Mouse (Mus musculus) heart, adult 2 months (tissue): Measurements from ENCODE around the gene Klc1. TPM values are rescaled to one million over a fixed set of nuclear protein-coding genes. Genes with fewer than 3 reads are reported as not detected.

Experiments used
- DNase-seq, 2 experiments: peaks; one replicate each; pipeline ENCODE4 v3.0.0; 2021
- H3K27ac ChIP-seq: fragments of 200-600 bp; 2 replicates; pipeline ENCODE4 v1.8.1; 2022
- H3K27me3 ChIP-seq: fragments of 200-500 bp; 2 replicates; pipeline ENCODE4 v1.6.1; 2012; ENCODE audit warnings: mild to moderate bottlenecking, low read length, inconsistent platforms, mixed read lengths; ENCODE audit not compliant: control insufficient read depth, insufficient read depth
- H3K36me3 ChIP-seq: fragments of 200-500 bp; 2 replicates; pipeline ENCODE4 v1.6.1; 2012; ENCODE audit warnings: low read length, inconsistent platforms; ENCODE audit not compliant: control insufficient read depth, insufficient read depth
- H3K4me1 ChIP-seq: fragments of 200-500 bp; 2 replicates; pipeline ENCODE4 v1.6.1; 2011; ENCODE audit warnings: low read length; ENCODE audit not compliant: control insufficient read depth, insufficient read depth
- H3K4me3 ChIP-seq: fragments of 200-600 bp; 2 replicates; pipeline ENCODE4 v1.8.1; 2022
- H3K79me2 ChIP-seq: fragments of 200-500 bp; replicated peaks from 2 replicates; pipeline ENCODE4 v1.6.1; 2012; ENCODE audit warnings: mild to moderate bottlenecking, inconsistent platforms, low read length, moderate library complexity, mixed read lengths; ENCODE audit not compliant: control insufficient read depth, insufficient read depth
- H3K9ac ChIP-seq: fragments of 200-500 bp; 2 replicates; pipeline ENCODE4 v1.6.1; 2012; ENCODE audit warnings: low read depth, mild to moderate bottlenecking, control low read depth, inconsistent platforms, low read length, mixed read lengths
- CTCF ChIP-seq: fragments of 200-600 bp; IDR thresholded peaks from 2 replicates; pipeline ENCODE4 v1.8.1; 2022; ENCODE audit warnings: antibody characterized with exemption, mild to moderate bottlenecking, moderate library complexity
- EP300 ChIP-seq: fragments of 200-500 bp; IDR thresholded peaks from 2 replicates; pipeline ENCODE4 v1.6.1; 2011; ENCODE audit warnings: low read depth, low read length, control low read depth; ENCODE audit not compliant: insufficient read depth
- POLR2A ChIP-seq: fragments of 200-500 bp; IDR thresholded peaks from 2 replicates; pipeline ENCODE4 v1.6.1; 2011; ENCODE audit warnings: mild to moderate bottlenecking, low read depth, low read length, control low read depth; ENCODE audit not compliant: insufficient read depth
- WGBS: fragments of 180-500 bp; shearing (Covaris S2); methylation state at CpG from one replicate; pipeline ENCODE4 v1.1.7; 2018; 5-methylcytosine and 5-hydroxymethylcytosine counted together
- intact Hi-C: fragments of 180-260 bp; cut with DNase I; formaldehyde crosslinking; loops from one replicate; pipeline ENCODE4 v1.15.1; 2025
- polyA plus RNA-seq: library from polyadenylated mRNA; depleted of rRNA; stranded (reverse); fragments of >200 nt; gene quantifications from 2 replicates; pipeline ENCODE4 v1.2.3, GENCODE M21; 2012
- total RNA-seq, 2 experiments: library from RNA; stranded (reverse); gene quantifications; 2 replicates each; pipeline ENCODE4 v1.2.3; 2021

Klc1 gene
- total and polyA plus RNA-seq, 3 experiments, result 80.8 to 83.9 (median 83.8) TPM

GRCm38 (mm10) chr12:111830375-111830774 is 71.7 kb downstream of the Klc1 start:
- no peaks in the 10 kb centered on the region for H3K36me3 ChIP-seq
- intact Hi-C loops, result no loop called here
- no peak overlapping the region for H3K9ac ChIP-seq
- H3K27me3 ChIP-seq, result no peaks in the 10 kb centered on the region
- H3K79me2 ChIP-seq, result no peaks in the 10 kb centered on the region
- no peaks in the 10 kb centered on the region for H3K4me1 ChIP-seq
- 81% methylated on average over 10 of the region's 10 CpGs for WGBS
- H3K4me3 ChIP-seq, result no peak overlapping the region
- H3K27ac ChIP-seq, result no peak overlapping the region
- TF ChIP-seq EP300 (no peak), CTCF (no peak), POLR2A (no peak)
- DNase-seq, result no peak

DNA sequence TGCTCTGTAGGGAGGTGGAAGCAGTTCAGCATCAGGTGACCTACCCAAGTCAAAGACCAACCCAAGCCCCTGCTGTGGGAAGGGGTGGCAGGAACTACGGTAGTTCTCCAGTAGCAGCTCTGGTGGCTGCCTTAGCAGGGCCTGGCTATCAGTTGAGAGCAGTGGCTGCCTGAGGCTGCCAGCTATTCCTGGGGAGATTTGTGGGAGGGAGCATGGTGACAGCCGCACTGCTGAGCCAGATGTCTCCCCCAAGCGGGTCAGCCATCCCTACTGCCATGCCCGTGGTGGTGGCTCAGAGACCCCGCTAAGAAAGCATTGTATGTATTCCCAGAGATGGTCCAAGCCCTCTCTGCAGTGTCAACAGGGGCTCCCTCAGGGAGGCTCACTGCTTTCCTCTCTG is 74.0 kb downstream of the Klc1 start:
- H3K27ac ChIP-seq, result no peak overlapping the region
- intact Hi-C loops, result no loop called here
- TF ChIP-seq POLR2A, result no peak
- TF ChIP-seq EP300, result no peak
- no peak for TF ChIP-seq CTCF
- WGBS, result 81% methylated on average over 5 of the region's 5 CpGs
- DNase-seq, result no peak
- no peaks in the 10 kb centered on the region for H3K36me3 ChIP-seq
- no peak overlapping the region for H3K9ac ChIP-seq
- no peaks in the 10 kb centered on the region for H3K27me3 ChIP-seq
- no peak overlapping the region for H3K4me3 ChIP-seq
- H3K4me1 ChIP-seq, result no peaks in the 10 kb centered on the region
- no peaks in the 10 kb centered on the region for H3K79me2 ChIP-seq

GRCm38 (mm10) chr12:111833457-111833856 is 74.8 kb downstream of the Klc1 start:
- 80% methylated on average over 10 of the region's 10 CpGs for WGBS
- Histone ChIP-seq H3K27me3 (no peaks in the 10 kb centered on the region), H3K4me3 (no peak overlapping the region), H3K4me1 (no peaks in the 10 kb centered on the region), H3K36me3 (no peaks in the 10 kb centered on the region), H3K79me2 (no peaks in the 10 kb centered on the region), H3K27ac (no peak overlapping the region), H3K9ac (no peak overlapping the region)
- TF ChIP-seq POLR2A (no peak), EP300 (no peak), CTCF (no peak)
- DNase-seq, result no peak
- intact Hi-C loops, result no loop called here

DNA sequence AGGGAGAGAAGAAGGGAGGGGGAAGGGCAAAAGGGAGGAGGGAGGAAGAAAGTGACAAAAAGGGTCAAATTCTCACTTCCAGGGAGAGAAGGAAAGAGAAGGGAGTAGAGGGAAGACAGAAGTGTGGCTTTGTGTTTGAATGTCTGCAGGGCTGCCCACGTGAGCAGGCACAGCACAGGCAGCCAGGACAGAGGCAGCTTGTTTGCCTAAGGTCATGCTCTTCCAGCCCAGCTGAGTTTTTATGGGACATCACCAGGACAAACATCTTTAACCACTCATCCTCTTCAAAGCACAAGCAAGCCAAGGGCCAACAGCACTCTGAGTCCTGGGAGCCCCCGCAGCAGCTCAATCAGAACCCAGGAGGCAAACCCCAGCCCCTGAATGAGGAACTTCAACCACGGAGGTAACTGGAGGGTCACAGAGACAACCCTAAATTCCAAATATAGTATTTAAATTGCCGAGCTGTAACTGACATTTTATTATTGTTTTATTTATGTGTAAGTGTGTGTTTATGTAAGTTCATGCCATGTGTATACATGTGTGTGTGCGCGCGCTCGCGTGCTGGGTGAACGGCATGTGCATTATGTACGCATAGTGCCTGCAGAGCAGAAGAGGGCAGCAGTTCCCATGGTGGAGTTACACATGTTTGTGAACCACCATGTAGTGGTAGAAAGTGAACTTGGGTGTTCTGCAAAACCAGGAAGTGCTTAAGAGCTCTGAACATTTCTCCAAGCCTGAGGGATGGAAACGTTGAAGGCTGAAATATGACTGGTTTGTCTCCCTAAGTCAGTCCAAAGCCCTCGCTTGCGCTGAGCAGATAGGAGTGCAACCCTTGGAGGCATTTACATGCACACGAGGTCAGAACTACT is 84.2 kb downstream of the Klc1 start:
- no peaks in the 10 kb centered on the region for H3K36me3 ChIP-seq
- intact Hi-C loops, result no loop called here
- DNase-seq, result no peak
- TF ChIP-seq EP300, result no peak
- no peak for TF ChIP-seq CTCF
- no peak for TF ChIP-seq POLR2A
- H3K27me3 ChIP-seq, result no peaks in the 10 kb centered on the region
- no peak overlapping the region for H3K4me3 ChIP-seq
- 0 out of 2 replicates have a peak, but pooled peaks cover 1% of the 10 kb centered on the region for H3K4me1 ChIP-seq
- H3K9ac ChIP-seq, result no peak overlapping the region
- H3K27ac ChIP-seq, result no peak overlapping the region
- WGBS, result 79% methylated on average over 15 of the region's 15 CpGs
- no peaks in the 10 kb centered on the region for H3K79me2 ChIP-seq

DNA sequence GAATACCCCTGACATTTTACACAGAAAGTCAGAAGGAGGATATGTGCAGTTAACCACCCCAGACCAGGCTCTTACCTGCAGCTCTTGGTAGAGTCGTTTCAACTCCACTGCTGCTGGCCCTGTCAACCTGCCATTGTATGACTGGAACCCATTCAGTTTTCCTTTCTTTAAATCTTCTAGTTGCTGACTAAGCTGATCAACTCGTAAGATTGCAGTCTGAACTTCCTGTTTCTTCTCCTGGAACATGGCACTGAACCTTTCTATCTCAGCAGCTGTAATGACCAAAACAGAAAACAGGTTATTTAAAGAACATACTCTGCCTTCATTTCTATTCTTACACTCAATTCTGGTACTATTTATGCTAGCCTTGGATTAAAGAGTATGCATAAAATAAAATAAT is 84.8 kb downstream of the Klc1 start:
- Histone ChIP-seq H3K36me3 (no peaks in the 10 kb centered on the region), H3K4me1 (0 out of 2 replicates have a peak, but pooled peaks cover 1% of the 10 kb centered on the region), H3K79me2 (no peaks in the 10 kb centered on the region), H3K27ac (no peak overlapping the region), H3K27me3 (no peaks in the 10 kb centered on the region), H3K4me3 (no peak overlapping the region), H3K9ac (no peak overlapping the region)
- WGBS, result 18% methylated on average over 2 of the region's 2 CpGs
- TF ChIP-seq POLR2A (no peak), CTCF (no peak), EP300 (no peak)
- intact Hi-C loops, result no loop called here
- DNase-seq, result no peak

DNA sequence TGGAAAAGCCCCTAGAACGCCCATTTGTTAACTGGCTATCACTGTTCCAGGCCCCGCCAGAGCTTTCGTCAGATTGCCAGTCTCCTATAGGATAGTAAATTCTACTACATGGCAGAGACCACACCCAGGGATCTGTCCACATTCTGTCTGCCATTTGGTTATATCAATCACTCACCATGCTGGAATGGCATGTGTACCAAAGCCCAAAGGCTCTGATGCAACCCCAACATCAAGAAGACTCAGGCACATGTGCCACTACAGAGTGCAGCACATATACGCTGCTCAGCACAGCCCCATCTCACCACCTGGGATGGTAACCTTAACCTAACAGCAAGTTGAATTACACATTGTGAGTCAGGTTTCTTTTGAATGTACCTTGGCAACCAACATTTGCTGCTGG is 87.3 kb downstream of the Klc1 start:
- Histone ChIP-seq H3K36me3 (no peaks in the 10 kb centered on the region), H3K9ac (no peak overlapping the region), H3K27ac (no peak overlapping the region), H3K79me2 (no peaks in the 10 kb centered on the region), H3K27me3 (no peaks in the 10 kb centered on the region), H3K4me3 (no peak overlapping the region), H3K4me1 (0 out of 2 replicates have a peak, but pooled peaks cover 1% of the 10 kb centered on the region)
- intact Hi-C loops, result no loop called here
- 93% methylated on average over 4 of the region's 4 CpGs for WGBS
- TF ChIP-seq EP300 (no peak), CTCF (no peak), POLR2A (no peak)
- DNase-seq, result no peak
